ENCODE assay signal across 9 mouse cellular contexts in genomic region chr13:67844119-67844852, GRCm38 (mm10). TPM values are rescaled to one million over a fixed set of nuclear protein-coding genes. Genes with fewer than 3 reads are reported as not detected.
DNase-seq lines count a peak whose midpoint lies in the region; ATAC-seq and TF ChIP-seq lines count a peak whose summit lies in the region.
"Had no signal": no experiment of that assay in that cellular context is flagged by ENCODE, and none has a peak within 500 bp of the region (broad histone marks: within the 10 kb centered on the region; RNA-seq: fewer than 3 reads in every experiment).

No protein-coding gene starts in this region.

- H3K36me3 ChIP-seq in C2C12 (ENCODE audit: control insufficient read depth, insufficient read depth) = no peaks in the 10 kb centered on the region
- no peaks in the 10 kb centered on the region for H3K36me3 ChIP-seq in heart, adult 2 months (ENCODE audit: control insufficient read depth, insufficient read depth, low read length)
- no peaks in the 10 kb centered on the region for H3K36me3 ChIP-seq in kidney, adult 2 months (ENCODE audit: control insufficient read depth, insufficient read depth, low read length)
- H3K36me3 ChIP-seq in limb, embryonic 10.5 days = no peaks in the 10 kb centered on the region
- no peaks in the 10 kb centered on the region for H3K36me3 ChIP-seq in midbrain, embryonic 12.5 days
- no peaks in the 10 kb centered on the region for H3K36me3 ChIP-seq in small intestine, adult 2 months (ENCODE audit: control insufficient read depth, insufficient read depth, low read length)

- peak; percentile 55 for DNase-seq in adrenal gland, adult 2 months
- DNase-seq in embryo, embryonic 11 days = peak; percentile 74
- DNase-seq in heart, adult 2 months = peak; percentile 33 to 41
- peak; percentile 65 for DNase-seq in kidney, adult 2 months
- DNase-seq in limb, embryonic 10.5 days (ENCODE audit: low spot score) = peak; percentile 53

- TF ChIP-seq CTCF in C2C12 (IDR thresholded peaks at IDR 0.05; ENCODE audit: control insufficient read depth, insufficient read depth, insufficient read length) = no peak
- peak; percentile 74 for TF ChIP-seq CTCF in heart, adult 2 months (IDR thresholded peaks at IDR 0.05)
- TF ChIP-seq CTCF in kidney, adult 2 months (conservative IDR thresholded peaks at IDR 0.05; ENCODE audit: insufficient read depth, insufficient read length, low read depth, low read length) = 0 out of 2 replicates have a peak, but pooled peaks have one; percentile 23
- no peak for TF ChIP-seq CTCF in small intestine, adult 2 months (IDR thresholded peaks at IDR 0.05; ENCODE audit: extremely low read depth, insufficient read length, insufficient replicate concordance, low read depth, low read length)

- ATAC-seq in midbrain, embryonic 12.5 days (ENCODE audit: low FRiP score, low read depth) = peak; percentile 83

- H3K9me3 ChIP-seq in limb, embryonic 10.5 days (replicated peaks) = no peaks in the 10 kb centered on the region
- no peaks in the 10 kb centered on the region for H3K9me3 ChIP-seq in midbrain, embryonic 12.5 days

- intact Hi-C loops in heart, adult 2 months (cut with DNase I) = loop anchor here (2.0 kb wide), 2 partner anchors 119 to 161 kb away; no protein-coding TSS in a partner anchor

- H3K4me2 ChIP-seq in midbrain, embryonic 12.5 days (replicated peaks) = peak overlapping the region; percentile 63

- no peak overlapping the region for H3K4me3 ChIP-seq in C2C12 (ENCODE audit: insufficient read depth, poor library complexity, severe bottlenecking)
- H3K4me3 ChIP-seq in heart, adult 2 months = peak overlapping the region; percentile 31
- peak overlapping the region; percentile 63 for H3K4me3 ChIP-seq in kidney, adult 2 months (ENCODE audit: insufficient read depth, low read depth, low read length)
- peak overlapping the region; percentile 51 for H3K4me3 ChIP-seq in limb, embryonic 10.5 days
- H3K4me3 ChIP-seq in midbrain, embryonic 12.5 days = peak overlapping the region; percentile 45
- H3K4me3 ChIP-seq in small intestine, adult 2 months (ENCODE audit: low read depth, low read length) = peak overlapping the region; percentile 52

- no peaks in the 10 kb centered on the region for H3K27me3 ChIP-seq in C2C12 (ENCODE audit: control insufficient read depth, insufficient read depth, insufficient read length)
- H3K27me3 ChIP-seq in heart, adult 2 months (ENCODE audit: control insufficient read depth, insufficient read depth, low read length) = no peaks in the 10 kb centered on the region
- no peaks in the 10 kb centered on the region for H3K27me3 ChIP-seq in kidney, adult 2 months (replicated peaks; ENCODE audit: control insufficient read depth, insufficient read depth, low read length)
- no peaks in the 10 kb centered on the region for H3K27me3 ChIP-seq in limb, embryonic 10.5 days (ENCODE audit: low read depth, poor library complexity, severe bottlenecking)
- H3K27me3 ChIP-seq in midbrain, embryonic 12.5 days = no peaks in the 10 kb centered on the region
- H3K27me3 ChIP-seq in small intestine, adult 2 months (ENCODE audit: control insufficient read depth, insufficient read depth, low read length) = no peaks in the 10 kb centered on the region

- TF ChIP-seq EP300 in heart, adult 2 months (IDR thresholded peaks at IDR 0.05; ENCODE audit: insufficient read depth, low read depth, low read length) = no peak

- no peak overlapping the region for H3K27ac ChIP-seq in heart, adult 2 months
- H3K27ac ChIP-seq in kidney, adult 2 months (ENCODE audit: insufficient read depth, low read depth, low read length) = no peak overlapping the region
- H3K27ac ChIP-seq in limb, embryonic 10.5 days = peak overlapping the region; percentile 50
- H3K27ac ChIP-seq in midbrain, embryonic 12.5 days (replicated peaks) = 0 out of 2 replicates have a peak overlapping the region, but pooled peaks have one; percentile 42
- H3K27ac ChIP-seq in small intestine, adult 2 months (ENCODE audit: insufficient read depth, low read depth, low read length) = no peak overlapping the region

- H3K79me2 ChIP-seq in C2C12 (ENCODE audit: control insufficient read depth, insufficient read depth) = no peaks in the 10 kb centered on the region
- H3K79me2 ChIP-seq in heart, adult 2 months (replicated peaks; ENCODE audit: control insufficient read depth, insufficient read depth, low read length) = no peaks in the 10 kb centered on the region

- peaks cover 2% of the 10 kb centered on the region for H3K4me1 ChIP-seq in heart, adult 2 months (ENCODE audit: control insufficient read depth, insufficient read depth, low read length)
- no peaks in the 10 kb centered on the region for H3K4me1 ChIP-seq in kidney, adult 2 months (ENCODE audit: control insufficient read depth, insufficient read depth, low read length)
- H3K4me1 ChIP-seq in limb, embryonic 10.5 days = peaks cover 3% of the 10 kb centered on the region; the same call in 1 of the 2 replicates
- H3K4me1 ChIP-seq in midbrain, embryonic 12.5 days = no peaks in the 10 kb centered on the region
- no peaks in the 10 kb centered on the region for H3K4me1 ChIP-seq in small intestine, adult 2 months (ENCODE audit: control insufficient read depth, insufficient read depth, insufficient read length, low read length)

- no peaks in the 10 kb centered on the region for H3K79me3 ChIP-seq in C2C12 (ENCODE audit: low read depth)

- WGBS in heart, adult 2 months = under 1% methylated on average over 18 of the region's 19 CpGs
- 1% methylated on average over 19 of the region's 19 CpGs for WGBS in kidney, adult 2 months
- under 1% methylated on average over 15 of the region's 19 CpGs for WGBS in limb, embryonic 10.5 days
- 2% methylated on average over 12 of the region's 19 CpGs for whole genome bisulfite sequencing in midbrain, embryonic 12.5 days
- 2% methylated on average over 14 of the region's 19 CpGs for WGBS in small intestine, adult 2 months

- H3K9ac ChIP-seq in heart, adult 2 months (ENCODE audit: low read depth, low read length) = peak overlapping the region; percentile 59
- H3K9ac ChIP-seq in midbrain, embryonic 12.5 days (replicated peaks) = peak overlapping the region; percentile 47

- no peak for TF ChIP-seq POLR2A in heart, adult 2 months (IDR thresholded peaks at IDR 0.05; ENCODE audit: insufficient read depth, low read depth, low read length)
- TF ChIP-seq POLR2A in kidney, adult 2 months (IDR thresholded peaks at IDR 0.05; ENCODE audit: low read depth, low read length) = no peak
- no peak for TF ChIP-seq POLR2A in small intestine, adult 2 months (IDR thresholded peaks at IDR 0.05; ENCODE audit: low read depth, low read length)

- peak overlapping the region; percentile 23 for H3ac ChIP-seq in C2C12 (ENCODE audit: control insufficient read depth, insufficient read length, low read depth)

TF ChIP-seq in C2C12, 6 proteins besides CTCF, POLR2A, EP300 and RAD21:
- TF ChIP-seq USF1 (IDR thresholded peaks at IDR 0.05; ENCODE audit: low read depth) = no peak
- no peak for TF ChIP-seq FOSL1 (IDR thresholded peaks at IDR 0.05; ENCODE audit: insufficient read depth, low read length, poor library complexity, severe bottlenecking)
- TF ChIP-seq MYOD1 (IDR thresholded peaks at IDR 0.05; ENCODE audit: control insufficient read depth, insufficient read length, low read depth) = no peak

RNA-seq across cellular contexts. Expression of gene Gm10037, which starts 13.4 kb away (rescaled TPM):
- polyA plus RNA-seq in C2C12 (2012; fragmentation: generic; extraction: Trizol) = not detected
- 1 to 10 TPM; 1.8 to 3.2 TPM for total RNA-seq in adrenal gland, adult 2 months (2021)
- not detected in 2 replicates for polyA plus RNA-seq in adrenal gland, adult 2 months (2012; rRNA removed)
- 1 to 10 TPM in 1 of 2 experiments, under 1 TPM in 1; 0.73 to 1.2 TPM for total RNA-seq in heart, adult 2 months (2021)
- polyA plus RNA-seq in heart, adult 2 months (2012; rRNA removed) = 0.94 TPM in 1 of 2 replicates, not detected in the other
- 1.9 and 2.5 TPM in 2 replicates for polyA plus RNA-seq in kidney, adult 2 months (2012; rRNA removed)
- polyA plus RNA-seq in limb, embryonic 10.5 days (2016; fragmentation: Nextera tagmentation; extraction: Ambion mirVana) = 2.0 and 3.7 TPM in 2 replicates
- polyA plus RNA-seq in midbrain, embryonic 12.5 days (2016; fragmentation: Nextera tagmentation; extraction: Ambion mirVana) = 2.9 and 4.3 TPM in 2 replicates
- not detected in 2 replicates for polyA plus RNA-seq in small intestine, adult 2 months (2012; rRNA removed)

RNA-seq across cellular contexts. Expression of gene BC048507, which starts 18.8 kb away (rescaled TPM):
- polyA plus RNA-seq in C2C12 (2012; fragmentation: generic; extraction: Trizol) = not detected
- not detected for total RNA-seq in adrenal gland, adult 2 months (2021)
- polyA plus RNA-seq in adrenal gland, adult 2 months (2012; rRNA removed) = not detected in 2 replicates
- total RNA-seq in heart, adult 2 months (2021) = not detected
- not detected in 2 replicates for polyA plus RNA-seq in heart, adult 2 months (2012; rRNA removed)
- not detected in 2 replicates for polyA plus RNA-seq in kidney, adult 2 months (2012; rRNA removed)
- polyA plus RNA-seq in limb, embryonic 10.5 days (2016; fragmentation: Nextera tagmentation; extraction: Ambion mirVana) = not detected in 2 replicates
- not detected in 2 replicates for polyA plus RNA-seq in midbrain, embryonic 12.5 days (2016; fragmentation: Nextera tagmentation; extraction: Ambion mirVana)
- not detected in 2 replicates for polyA plus RNA-seq in small intestine, adult 2 months (2012; rRNA removed)
- total RNA-seq: gastrocnemius, adult 8-10 months had no signal

RNA-seq across cellular contexts. Expression of gene Zfp273, which starts 30.7 kb away (rescaled TPM):
- 0.22 TPM for polyA plus RNA-seq in C2C12 (2012; fragmentation: generic; extraction: Trizol)
- 1 to 10 TPM; 4.1 to 5.8 TPM for total RNA-seq in adrenal gland, adult 2 months (2021)
- polyA plus RNA-seq in adrenal gland, adult 2 months (2012; rRNA removed) = not detected in 2 replicates
- 1 to 10 TPM; 1.5 to 1.6 TPM for total RNA-seq in heart, adult 2 months (2021)
- polyA plus RNA-seq in heart, adult 2 months (2012; rRNA removed) = 0.37 and 1.4 TPM in 2 replicates
- 0.61 and 1.1 TPM in 2 replicates for polyA plus RNA-seq in kidney, adult 2 months (2012; rRNA removed)
- polyA plus RNA-seq in limb, embryonic 10.5 days (2016; fragmentation: Nextera tagmentation; extraction: Ambion mirVana) = 5.3 and 7.1 TPM in 2 replicates
- 9.2 and 9.5 TPM in 2 replicates for polyA plus RNA-seq in midbrain, embryonic 12.5 days (2016; fragmentation: Nextera tagmentation; extraction: Ambion mirVana)
- 0.19 TPM in 1 of 2 replicates, not detected in the other for polyA plus RNA-seq in small intestine, adult 2 months (2012; rRNA removed)

Comparison
In these comparisons a context has a peak if more than half of its experiments do, and no peak if none do; other contexts are left out.
1. CTCF ChIP-seq: peak in heart, adult 2 months (single experiment) and kidney, adult 2 months (single experiment); none in C2C12 (single experiment) and small intestine, adult 2 months (single experiment).
2. H3K27ac ChIP-seq: peak in limb, embryonic 10.5 days (single experiment) and midbrain, embryonic 12.5 days (single experiment); none in heart, adult 2 months (single experiment), kidney, adult 2 months (single experiment) and small intestine, adult 2 months (single experiment).
3. Peak in every context shown above with its lines, with median percentiles within 50 percentile points of each other: DNase-seq.